Mouse (Mus musculus): ENCODE measurements at regions not wholly inside any gene's neighbourhood (a gene's known extent, or its start where the extent isn't known, plus 50 kb on each side); places are given as distances from the start of the nearest gene placed in this dataset.
"Not testable (repeated sequence)": the region's sequence is repeated elsewhere in the genome, so short reads cannot be mapped to it uniquely, and the experiment has no call there.

DNA sequence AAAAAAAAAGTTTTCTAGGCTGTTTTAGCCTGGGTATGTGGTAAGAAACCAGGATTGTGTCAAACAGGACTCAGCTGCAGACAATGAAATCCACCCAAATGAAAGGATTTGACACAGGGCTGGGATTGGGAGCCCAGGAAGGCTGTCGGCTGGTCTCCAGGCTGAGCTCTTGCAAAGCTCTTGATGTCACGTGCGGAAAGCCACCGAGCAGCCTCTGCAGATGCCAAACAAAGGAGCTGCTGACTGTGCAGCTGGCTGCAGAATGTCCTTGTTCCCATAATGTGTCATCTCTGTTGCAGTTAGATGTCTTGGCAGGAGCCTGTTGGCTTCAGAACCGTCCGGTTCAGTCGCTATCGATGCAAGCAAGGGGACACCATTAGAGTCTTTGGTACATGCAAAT lies 56.1 kb downstream of the Bbs10 start:
- in situ Hi-C loops (cut with MboI, MseI), result no loop called here

DNA sequence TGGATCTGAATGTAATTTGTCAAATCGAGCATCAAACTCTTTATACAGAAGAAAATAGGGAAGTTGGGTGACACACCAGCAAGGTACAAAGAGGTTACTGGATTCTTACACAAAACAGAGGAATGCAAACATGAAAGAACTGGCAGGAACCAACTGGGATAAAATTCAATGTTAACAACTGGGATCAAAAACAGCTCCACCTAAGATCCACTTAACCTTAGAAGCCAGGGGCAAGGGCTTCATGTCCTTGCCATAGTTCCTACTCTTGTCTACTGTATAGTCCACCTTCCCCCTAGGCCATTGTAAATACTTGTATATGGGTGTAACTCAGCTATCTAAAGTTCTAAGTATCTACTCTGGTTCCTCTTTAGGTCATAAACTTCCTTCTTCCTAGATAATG lies 59.9 kb downstream of the Bbs10 start:
- in situ Hi-C loops (cut with MboI, MseI), result not testable (repeated sequence)

DNA sequence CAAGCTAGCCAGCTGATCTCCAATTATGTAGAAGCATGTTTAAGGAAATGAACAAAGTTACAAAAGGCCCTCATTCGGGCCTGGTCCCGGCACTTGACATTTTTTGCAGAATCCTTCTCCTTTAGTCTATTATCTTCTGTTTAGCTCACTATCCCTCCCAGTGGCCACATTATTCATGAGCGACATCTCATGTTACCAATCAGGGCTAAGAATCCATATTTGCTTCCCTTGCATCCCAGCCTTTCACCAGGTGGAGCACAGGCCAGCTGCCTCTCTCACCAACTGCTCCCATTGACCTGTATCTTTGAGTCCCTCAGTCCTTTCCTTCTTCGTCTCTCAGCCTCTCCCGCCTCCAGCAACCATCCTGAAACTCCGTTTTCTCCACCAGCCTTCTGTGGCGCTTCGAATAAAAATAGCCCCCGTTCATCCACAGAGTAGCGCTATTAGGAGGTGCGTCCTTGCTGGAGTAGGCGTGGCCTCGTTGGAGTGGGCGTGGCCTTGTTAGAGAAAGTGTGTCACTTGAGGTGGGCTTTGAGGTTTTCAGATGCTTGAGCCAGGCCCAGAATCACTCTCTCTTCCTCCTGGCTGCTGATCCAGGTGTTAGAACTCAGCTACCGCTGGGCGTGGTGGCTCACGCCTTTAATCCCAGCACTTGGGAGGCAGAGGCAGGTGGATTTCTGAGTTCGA lies 63.4 kb downstream of the Bbs10 start:
- in situ Hi-C loops (cut with MboI, MseI), result no loop called here

DNA sequence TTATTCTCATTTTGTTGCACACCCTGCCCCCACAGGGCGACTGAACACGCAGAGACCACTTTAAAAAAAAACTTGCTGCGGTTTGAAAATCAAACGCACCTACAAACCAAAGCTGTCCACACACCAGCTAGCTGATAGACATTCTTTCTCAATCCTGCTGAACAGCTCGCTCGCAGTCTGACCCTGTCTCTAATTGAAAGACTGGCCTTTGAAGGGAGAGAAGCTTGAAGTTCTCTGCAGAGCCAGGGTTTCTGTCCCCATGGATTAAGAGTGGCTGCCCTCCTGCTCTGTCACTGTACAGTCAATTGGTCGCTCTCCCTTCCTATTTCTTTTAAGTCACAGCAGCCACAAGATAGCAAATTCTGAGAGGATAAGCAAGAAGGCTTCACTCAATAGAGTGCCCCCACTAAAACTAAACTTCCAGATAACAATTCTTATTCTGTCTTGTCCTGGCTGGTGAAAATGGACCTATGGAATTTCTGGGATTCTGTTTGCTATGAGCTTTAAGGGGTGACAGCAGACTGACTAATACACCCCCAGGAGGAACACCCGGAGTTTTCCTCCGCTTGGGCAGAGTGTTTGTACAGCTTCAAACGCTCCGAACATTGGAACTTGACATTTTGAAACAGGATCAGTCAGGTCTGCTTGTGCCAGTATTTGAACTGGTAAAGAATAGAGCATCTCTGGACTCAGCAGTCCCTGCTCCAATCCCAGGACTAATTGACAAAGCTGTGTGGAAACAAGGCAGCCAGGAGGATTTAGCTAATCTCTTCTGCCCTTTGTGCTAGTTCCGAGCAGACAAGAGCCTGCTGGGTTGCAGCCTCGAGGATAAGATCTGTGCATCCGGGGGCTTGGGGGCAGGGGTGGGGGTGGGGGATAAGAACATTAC lies 65.5 kb downstream of the Bbs10 start:
- in situ Hi-C loops (cut with MboI, MseI), result no loop called here

GRCm38 (mm10) chr10:111365011-111365410 lies 66.5 kb downstream of the Bbs10 start:
- in situ Hi-C loops (cut with MboI, MseI), result no loop called here

- in situ Hi-C loops (cut with MboI, MseI), result not testable (repeated sequence)
Measured at GRCm38 (mm10) chr10:111369046-111369445, 70.6 kb downstream of the Bbs10 start.

DNA sequence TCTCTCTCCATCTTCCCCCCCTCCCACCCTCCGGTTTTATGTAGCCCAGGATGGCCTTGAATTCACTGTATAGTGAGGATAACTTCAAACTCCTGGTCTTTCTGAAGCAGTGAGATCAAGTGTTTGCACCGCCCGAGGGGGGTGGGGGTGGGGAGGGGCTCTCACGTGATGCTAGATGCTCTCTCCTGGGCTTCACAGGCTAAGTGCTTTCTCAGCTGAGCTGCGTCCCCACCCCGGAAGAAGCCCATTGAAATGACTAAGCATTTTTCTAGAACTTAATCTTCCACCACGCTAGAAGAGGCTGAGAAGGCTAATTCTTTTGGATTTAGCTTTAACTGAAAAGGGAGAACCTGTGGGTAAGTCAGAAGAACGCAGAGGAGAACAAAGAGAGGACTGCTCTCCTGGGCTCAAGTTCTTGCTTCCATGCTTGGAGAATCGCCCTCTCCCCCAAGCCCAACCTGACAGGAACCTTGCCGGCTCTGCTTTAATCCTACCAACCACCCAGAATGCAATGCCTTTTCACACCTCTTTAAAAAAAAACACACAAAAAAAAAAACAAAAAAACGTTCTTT lies 79.7 kb downstream of the Bbs10 start:
- in situ Hi-C loops (cut with MboI, MseI), result no loop called here

GRCm38 (mm10) chr10:111381689-111382088 lies 83.2 kb downstream of the Bbs10 start:
- in situ Hi-C loops (cut with MboI, MseI), result no loop called here

- in situ Hi-C loops (cut with MboI, MseI), result no loop called here
Measured at GRCm38 (mm10) chr10:111382206-111382930, 83.9 kb downstream of the Bbs10 start.

DNA sequence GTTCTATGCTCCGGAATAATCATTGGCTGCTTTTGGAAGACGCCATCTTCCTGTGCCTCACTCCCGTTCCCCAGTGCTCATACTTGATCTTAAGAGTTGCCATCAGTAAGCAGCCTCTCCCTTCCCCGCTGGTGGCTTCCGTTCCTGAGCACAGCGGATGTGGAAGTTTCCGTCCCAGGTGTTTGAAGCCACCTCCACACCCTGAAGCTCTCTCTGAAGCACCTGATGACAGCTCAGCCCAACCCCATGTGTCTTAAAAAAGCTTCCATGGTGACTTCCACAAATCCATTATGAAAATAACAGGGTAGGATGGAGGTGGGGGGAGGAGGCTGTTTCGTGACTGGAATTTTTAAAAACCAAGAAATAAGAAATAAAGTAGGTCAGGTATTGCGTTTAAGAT lies 87.1 kb downstream of the Bbs10 start:
- in situ Hi-C loops (cut with MboI, MseI), result no loop called here

DNA sequence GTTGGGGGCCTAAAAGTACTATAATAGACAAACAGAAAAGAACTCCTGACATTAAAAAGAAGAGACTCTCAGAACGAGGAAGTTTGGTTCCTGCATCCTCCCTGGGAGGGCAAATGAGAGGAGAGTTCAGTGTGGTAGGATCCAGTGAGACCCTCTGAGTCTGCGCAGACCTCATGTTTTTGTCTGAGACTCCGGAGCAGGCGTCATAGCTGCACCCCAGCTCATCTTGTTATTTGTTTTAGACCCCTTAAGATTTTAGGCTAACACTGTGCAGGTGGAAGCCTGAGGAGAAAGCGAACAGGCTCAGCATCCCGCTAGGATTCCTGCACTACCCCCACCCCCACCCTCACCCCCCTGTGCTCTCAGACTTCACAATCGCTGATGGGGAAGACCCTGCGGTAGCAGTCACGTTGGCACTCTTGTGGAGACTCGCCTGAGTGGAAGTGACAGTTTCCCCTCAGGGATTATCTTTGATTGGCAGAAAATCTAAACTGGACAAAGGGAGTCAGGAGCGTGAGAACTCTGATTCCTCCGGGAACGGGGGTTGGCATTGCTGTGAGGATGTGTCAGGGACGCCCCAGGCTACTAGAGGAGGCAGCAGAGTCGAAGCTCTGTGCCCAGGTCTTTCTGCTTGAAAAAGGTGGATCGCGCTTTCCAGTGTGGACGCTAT lies 85.0 kb upstream of the Nap1l1 start:
- in situ Hi-C loops (cut with MboI, MseI), result no loop called here

GRCm38 (mm10) chr10:111388545-111389320 lies 84.3 kb upstream of the Nap1l1 start:
- in situ Hi-C loops (cut with MboI, MseI), result no loop called here

- in situ Hi-C loops (cut with MboI, MseI), result no loop called here
Measured at GRCm38 (mm10) chr10:111389890-111390289, 83.1 kb upstream of the Nap1l1 start.

- in situ Hi-C loops (cut with MboI, MseI), result no loop called here
Measured at GRCm38 (mm10) chr10:111394421-111394820, 78.6 kb upstream of the Nap1l1 start.

- in situ Hi-C loops (cut with MboI, MseI), result loop anchor here (5.0 kb wide), 1 partner anchor 62 kb away; no protein-coding TSS in a partner anchor
Measured at GRCm38 (mm10) chr10:111405071-111405470, 68.0 kb upstream of the Nap1l1 start.

DNA sequence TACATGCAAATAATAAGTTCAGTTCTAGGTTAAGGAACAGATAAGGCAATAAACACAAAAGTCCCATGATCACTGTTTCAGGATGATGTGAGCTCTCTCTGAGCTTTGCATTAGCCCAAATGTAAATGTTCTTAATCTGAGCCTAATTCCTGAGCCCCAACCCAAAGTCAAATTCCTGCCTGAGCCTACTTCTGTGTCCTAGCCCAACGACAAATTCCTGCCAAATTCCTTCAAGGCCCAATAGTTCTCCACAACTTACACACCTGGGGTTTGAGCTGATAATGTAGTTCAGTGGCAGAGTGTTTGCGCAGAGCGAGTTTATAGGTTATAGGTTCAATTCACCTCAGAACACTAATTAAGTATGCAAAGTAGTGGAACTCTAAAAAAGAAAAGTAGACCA lies 64.1 kb upstream of the Nap1l1 start:
- in situ Hi-C loops (cut with MboI, MseI), result loop anchor here (5.0 kb wide), 1 partner anchor 58 kb away; no protein-coding TSS in a partner anchor

GRCm38 (mm10) chr10:111409497-111409896 lies 63.5 kb upstream of the Nap1l1 start:
- in situ Hi-C loops (cut with MboI, MseI), result loop anchor here (5.0 kb wide), 1 partner anchor 58 kb away; no protein-coding TSS in a partner anchor

DNA sequence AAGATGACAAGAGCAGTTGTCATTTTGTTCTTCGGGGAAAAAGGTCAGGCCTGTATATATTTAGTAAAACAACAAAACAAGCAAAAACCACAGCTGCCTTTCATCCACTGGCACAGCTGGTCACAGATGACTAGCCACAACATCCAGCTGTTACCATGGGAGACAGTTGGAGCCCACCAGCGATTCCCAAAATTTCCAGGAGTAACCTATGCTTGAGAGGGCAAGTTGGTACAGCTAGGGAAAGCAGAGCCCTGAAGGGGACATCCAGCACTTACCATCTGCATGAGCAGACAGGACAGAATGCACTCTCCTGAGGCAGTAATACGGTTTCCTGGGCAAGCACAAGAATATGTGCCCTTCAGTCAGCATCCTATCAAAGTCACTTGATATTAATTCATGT lies 62.9 kb upstream of the Nap1l1 start:
- in situ Hi-C loops (cut with MboI, MseI), result no loop called here

- in situ Hi-C loops (cut with MboI, MseI), result no loop called here
Measured at GRCm38 (mm10) chr10:111411533-111411932, 61.5 kb upstream of the Nap1l1 start.

GRCm38 (mm10) chr10:111416611-111417130 lies 56.4 kb upstream of the Nap1l1 start:
- in situ Hi-C loops (cut with MboI, MseI), result no loop called here
